Mouse (Mus musculus): Measurements from ENCODE around the gene Eipr1. TPM values are rescaled to one million over a fixed set of nuclear protein-coding genes. Genes with fewer than 3 reads are reported as not detected.
"Not testable (repeated sequence)": the region's sequence is repeated elsewhere in the genome, so short reads cannot be mapped to it uniquely, and the experiment has no call there.

Gene Eipr1
- polyA plus RNA-seq, 1 experiment from 2014 or later: 43.0 TPM

- Histone ChIP-seq H3K4me1 (ENCODE audit: control insufficient read depth, insufficient read depth, low read length) (peaks cover 19% of the 10 kb centered on the region), H3K27ac (ENCODE audit: low read depth, low read length) (no peak overlapping the region), H3K4me2 (no peak overlapping the region), H3K4me3 (ENCODE audit: low read depth, low read length) (no peak overlapping the region), H3K9ac (ENCODE audit: low read length) (no peak overlapping the region), H3K9me3 (ENCODE audit: control insufficient read depth, low read length) (no peaks in the 10 kb centered on the region), H3K36me3 (ENCODE audit: control insufficient read depth, insufficient read depth, low read length) (no peaks in the 10 kb centered on the region), H3K27me3 (ENCODE audit: control insufficient read depth, insufficient read depth, low read length) (no peaks in the 10 kb centered on the region)
- ATAC-seq (ENCODE audit: low FRiP score): no peak
- peak; percentile 59 for DNase-seq (ENCODE audit: low spot score, missing footprints)
- WGBS: 73% methylated on average over 8 of the region's 8 CpGs
Measured at GRCm38 (mm10) chr12:28910568-28910967, 159.0 kb downstream of the Eipr1 start.

GRCm38 (mm10) chr12:28912351-28912936 lies 160.8 kb downstream of the Eipr1 start:
- DNase-seq (ENCODE audit: low spot score, missing footprints): peak; percentile 73
- H3K27ac ChIP-seq (ENCODE audit: low read depth, low read length): no peak overlapping the region
- H3K9ac ChIP-seq (ENCODE audit: low read length): no peak overlapping the region
- no peak overlapping the region for H3K4me3 ChIP-seq (ENCODE audit: low read depth, low read length)
- H3K27me3 ChIP-seq (ENCODE audit: control insufficient read depth, insufficient read depth, low read length): no peaks in the 10 kb centered on the region
- H3K4me1 ChIP-seq (ENCODE audit: control insufficient read depth, insufficient read depth, low read length): peaks cover 7% of the 10 kb centered on the region
- no peak overlapping the region for H3K4me2 ChIP-seq
- H3K9me3 ChIP-seq (ENCODE audit: control insufficient read depth, low read length): no peaks in the 10 kb centered on the region
- no peaks in the 10 kb centered on the region for H3K36me3 ChIP-seq (ENCODE audit: control insufficient read depth, insufficient read depth, low read length)
- no peak for ATAC-seq (ENCODE audit: low FRiP score)
- WGBS: 80% methylated on average over 18 of the region's 18 CpGs

GRCm38 (mm10) chr12:28913099-28913498 lies 161.5 kb downstream of the Eipr1 start:
- H3K9me3 ChIP-seq (ENCODE audit: control insufficient read depth, low read length): no peaks in the 10 kb centered on the region
- H3K27me3 ChIP-seq (ENCODE audit: control insufficient read depth, insufficient read depth, low read length): no peaks in the 10 kb centered on the region
- DNase-seq (ENCODE audit: low spot score, missing footprints): peak; percentile 81
- peaks cover under 1% of the 10 kb centered on the region for H3K4me1 ChIP-seq (ENCODE audit: control insufficient read depth, insufficient read depth, low read length)
- no peak overlapping the region for H3K9ac ChIP-seq (ENCODE audit: low read length)
- no peak for ATAC-seq (ENCODE audit: low FRiP score)
- H3K27ac ChIP-seq (ENCODE audit: low read depth, low read length): no peak overlapping the region
- no peak overlapping the region for H3K4me3 ChIP-seq (ENCODE audit: low read depth, low read length)
- no peak overlapping the region for H3K4me2 ChIP-seq
- no peaks in the 10 kb centered on the region for H3K36me3 ChIP-seq (ENCODE audit: control insufficient read depth, insufficient read depth, low read length)
- WGBS: 72% methylated on average over 3 of the region's 3 CpGs

GRCm38 (mm10) chr12:28914056-28914455 lies 162.5 kb downstream of the Eipr1 start:
- not testable (repeated sequence) for H3K4me2 ChIP-seq; H3K9ac ChIP-seq (ENCODE audit: low read length); H3K36me3 ChIP-seq (ENCODE audit: control insufficient read depth, insufficient read depth, low read length); H3K27me3 ChIP-seq (ENCODE audit: control insufficient read depth, insufficient read depth, low read length); H3K4me1 ChIP-seq (ENCODE audit: control insufficient read depth, insufficient read depth, low read length); H3K4me3 ChIP-seq (ENCODE audit: low read depth, low read length); H3K27ac ChIP-seq (ENCODE audit: low read depth, low read length); ATAC-seq (ENCODE audit: low FRiP score); H3K9me3 ChIP-seq (ENCODE audit: control insufficient read depth, low read length)
- 100% methylated on average over 1 of the region's 1 CpGs for WGBS
- DNase-seq (ENCODE audit: low spot score, missing footprints): peak; percentile 72

Other genes starting within 250 kb of the Eipr1 start
- 0.10 and 0.18 TPM in 2 replicates for gene Dcdc2c, start 199.4 kb upstream of the Eipr1 start, polyA plus RNA-seq (2014; fragmentation: Nextera tagmentation; extraction: Ambion mirVana)
- gene Allc, start 169.3 kb upstream of the Eipr1 start, polyA plus RNA-seq (2014; fragmentation: Nextera tagmentation; extraction: Ambion mirVana): not detected in 2 replicates
- gene Colec11, start 128.4 kb upstream of the Eipr1 start, polyA plus RNA-seq (2014; fragmentation: Nextera tagmentation; extraction: Ambion mirVana): 0.11 and 0.22 TPM in 2 replicates
- gene Rps7, start 115.8 kb upstream of the Eipr1 start, polyA plus RNA-seq (2014; fragmentation: Nextera tagmentation; extraction: Ambion mirVana): 750 and 791 TPM in 2 replicates
- gene Rnaseh1, start 102.2 kb upstream of the Eipr1 start, polyA plus RNA-seq (2014; fragmentation: Nextera tagmentation; extraction: Ambion mirVana): 27.1 and 28.8 TPM in 2 replicates
- gene Adi1, start 76.6 kb upstream of the Eipr1 start, polyA plus RNA-seq (2014; fragmentation: Nextera tagmentation; extraction: Ambion mirVana): 45.0 and 48.1 TPM in 2 replicates
- gene Trappc12, start 1.3 kb upstream of the Eipr1 start, polyA plus RNA-seq (2014; fragmentation: Nextera tagmentation; extraction: Ambion mirVana): 35.9 and 37.8 TPM in 2 replicates